Mouse (Mus musculus) heart, embryonic 13.5 days (tissue): ENCODE data around the gene Slc38a9. TPM values are rescaled to one million over a fixed set of nuclear protein-coding genes. Genes with fewer than 3 reads are reported as not detected.
A peak's percentile ranks its signal among the peaks of the same experiment; 100 is the strongest.

Experiments used
- ATAC-seq: fragments of 200-750 bp; cut with Nextera tagmentation; 2 replicates; pipeline ENCODE4 v1.8.0; 2017; ENCODE audit warnings: moderate TSS enrichment; ENCODE audit not compliant: insufficient number of reproducible peaks, low FRiP score, low TSS enrichment; ENCODE audit errors: extremely low read depth
- H3K27ac ChIP-seq: fragments of 300-500 bp; sonication (generic); replicated peaks from 2 replicates; pipeline ENCODE4 v1.5.1; 2015; ENCODE audit warnings: moderate library complexity, mild to moderate bottlenecking, inconsistent platforms
- H3K27me3 ChIP-seq: fragments of 300-500 bp; sonication (generic); replicated peaks from 2 replicates; pipeline ENCODE4 v1.6.1; 2015; ENCODE audit warnings: mild to moderate bottlenecking, inconsistent platforms
- H3K36me3 ChIP-seq: fragments of 300-500 bp; sonication (generic); 2 replicates; pipeline ENCODE4 v1.6.1; 2015; ENCODE audit warnings: mild to moderate bottlenecking, inconsistent platforms
- H3K4me1 ChIP-seq: fragments of 300-500 bp; sonication (generic); 2 replicates; pipeline ENCODE4 v1.6.1; 2015; ENCODE audit warnings: inconsistent platforms
- H3K4me2 ChIP-seq: fragments of 300-500 bp; sonication (generic); 2 replicates; pipeline ENCODE4 v1.6.1; 2015; ENCODE audit warnings: inconsistent platforms, mild to moderate bottlenecking, moderate library complexity
- H3K4me3 ChIP-seq: fragments of 300-500 bp; sonication (generic); 2 replicates; pipeline ENCODE4 v1.5.1; 2015; ENCODE audit warnings: moderate library complexity, mild to moderate bottlenecking, inconsistent platforms
- H3K9ac ChIP-seq: fragments of 300-500 bp; sonication (generic); 2 replicates; pipeline ENCODE4 v1.6.1; 2015; ENCODE audit warnings: inconsistent platforms, mild to moderate bottlenecking, moderate library complexity
- H3K9me3 ChIP-seq: fragments of 300-500 bp; sonication (generic); 2 replicates; pipeline ENCODE4 v1.6.1; 2016; ENCODE audit warnings: inconsistent platforms
- WGBS: fragments of 180-500 bp; shearing (Covaris S2); methylation state at CpG from one replicate; pipeline ENCODE4 v1.1.7; 2015; ENCODE audit warnings: mixed read lengths; 5-methylcytosine and 5-hydroxymethylcytosine counted together
- polyA plus RNA-seq: library from polyadenylated mRNA; unstranded; fragments of >200 nt; fragmentation: Nextera tagmentation; extraction: Ambion mirVana; gene quantifications from 2 replicates; pipeline ENCODE4 v1.2.1, GENCODE M21; 2015

The Slc38a9 gene
- polyA plus RNA-seq, 1 experiment from 2014 or later, result 10.3 TPM

DNA sequence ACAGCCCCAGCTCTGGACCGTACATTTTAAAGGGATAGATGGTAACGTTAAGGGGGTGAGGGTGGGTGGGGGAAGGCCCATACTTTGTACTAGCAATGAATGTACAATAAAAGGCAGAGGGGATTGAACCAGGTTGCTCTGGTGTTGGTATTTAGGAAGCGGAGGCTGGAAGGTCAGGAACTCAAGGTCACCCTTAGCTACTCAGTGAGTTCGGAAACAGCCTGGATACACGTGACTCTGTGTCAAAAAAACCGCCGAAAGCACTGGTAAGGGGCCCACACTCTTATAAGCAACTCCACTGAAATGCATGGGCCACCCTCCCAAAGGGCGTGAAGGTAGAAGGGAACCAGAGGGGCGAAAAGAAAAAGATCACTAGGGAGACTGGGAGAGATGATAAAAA is 98.8 kb downstream of the Slc38a9 start:
- Histone ChIP-seq H3K9me3 (no peaks in the 10 kb centered on the region), H3K27me3 (no peaks in the 10 kb centered on the region), H3K4me3 (no peak overlapping the region), H3K9ac (no peak overlapping the region), H3K4me1 (peaks cover 78% of the 10 kb centered on the region), H3K36me3 (no peaks in the 10 kb centered on the region), H3K4me2 (no peak overlapping the region), H3K27ac (peak overlapping the region; percentile 65; the same call in 1 of the 2 replicates)
- WGBS, result 69% methylated on average over 9 of the region's 9 CpGs
- no peak for ATAC-seq

DNA sequence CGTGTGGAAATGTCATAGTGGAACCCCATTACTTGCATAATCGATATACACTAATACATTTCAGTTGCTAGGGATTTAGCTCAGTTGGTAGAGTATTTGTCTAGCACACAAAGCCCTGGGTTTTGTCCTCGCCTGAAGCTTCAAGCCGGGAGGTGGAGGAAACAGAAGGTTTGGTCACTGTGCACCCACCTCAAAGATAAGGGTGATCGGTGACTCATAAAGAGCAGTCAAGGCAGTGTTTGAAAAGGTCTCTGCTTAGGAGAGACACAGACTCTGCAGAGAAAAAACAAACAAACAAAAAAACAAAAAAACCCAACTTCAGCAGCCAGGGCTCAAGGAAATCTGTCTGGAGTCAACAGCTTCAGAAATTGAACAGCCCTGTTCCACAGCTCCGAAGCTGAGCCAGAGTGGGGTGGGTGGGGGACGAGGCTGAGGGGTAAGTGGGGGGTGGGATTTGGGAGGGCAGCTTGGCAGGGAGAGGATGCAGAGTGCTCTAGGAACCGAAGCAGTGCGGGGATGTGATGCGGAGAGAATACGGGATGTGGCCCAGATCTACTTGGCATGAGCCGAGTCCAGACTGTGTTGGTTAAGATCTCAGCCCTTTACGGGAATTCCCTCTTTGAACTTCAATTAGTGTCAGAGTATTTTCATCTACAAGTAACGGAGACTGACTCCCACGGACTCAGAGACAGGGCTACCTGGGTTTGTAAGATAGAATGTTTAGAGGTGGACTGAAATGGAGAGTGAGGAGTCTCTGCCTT is 99.4 kb downstream of the Slc38a9 start:
- Histone ChIP-seq H3K27ac (peak overlapping the region; percentile 20; the same call in 1 of the 2 replicates), H3K27me3 (no peaks in the 10 kb centered on the region), H3K4me1 (peaks cover 79% of the 10 kb centered on the region), H3K9ac (0 out of 2 replicates have a peak overlapping the region, but pooled peaks have one; percentile 28), H3K9me3 (no peaks in the 10 kb centered on the region), H3K4me3 (no peak overlapping the region), H3K36me3 (no peaks in the 10 kb centered on the region), H3K4me2 (no peak overlapping the region)
- no peak for ATAC-seq
- 55% methylated on average over 15 of the region's 15 CpGs for WGBS

- ATAC-seq, result no peak
- peaks cover 74% of the 10 kb centered on the region for H3K4me1 ChIP-seq
- H3K27me3 ChIP-seq, result no peaks in the 10 kb centered on the region
- H3K36me3 ChIP-seq, result no peaks in the 10 kb centered on the region
- H3K9me3 ChIP-seq, result no peaks in the 10 kb centered on the region
- H3K4me2 ChIP-seq, result no peak overlapping the region
- peak overlapping the region; percentile 37; the same call in 1 of the 2 replicates for H3K27ac ChIP-seq
- H3K4me3 ChIP-seq, result no peak overlapping the region
- H3K9ac ChIP-seq, result no peak overlapping the region
- WGBS, result 23% methylated on average over 1 of the region's 1 CpGs
Observed at GRCm38 (mm10) chr13:112760538-112760881, 100.0 kb downstream of the Slc38a9 start.

- Histone ChIP-seq H3K36me3 (no peaks in the 10 kb centered on the region), H3K27ac (peak overlapping the region; percentile 63), H3K9ac (no peak overlapping the region), H3K4me3 (no peak overlapping the region), H3K9me3 (peaks cover 3% of the 10 kb centered on the region; the same call in 1 of the 2 replicates), H3K4me2 (no peak overlapping the region), H3K4me1 (peaks cover 70% of the 10 kb centered on the region), H3K27me3 (no peaks in the 10 kb centered on the region)
- 45% methylated on average over 1 of the region's 1 CpGs for WGBS
- ATAC-seq, result no peak
Observed at GRCm38 (mm10) chr13:112761787-112762186, 101.2 kb downstream of the Slc38a9 start.

GRCm38 (mm10) chr13:112762548-112762947 is 102.0 kb downstream of the Slc38a9 start:
- Histone ChIP-seq H3K36me3 (0 out of 2 replicates have a peak, but pooled peaks cover 3% of the 10 kb centered on the region), H3K4me3 (no peak overlapping the region), H3K4me1 (peaks cover 65% of the 10 kb centered on the region), H3K4me2 (no peak overlapping the region), H3K27ac (peak overlapping the region; percentile 29; the same call in 1 of the 2 replicates), H3K9me3 (peaks cover 11% of the 10 kb centered on the region), H3K27me3 (no peaks in the 10 kb centered on the region), H3K9ac (no peak overlapping the region)
- no peak for ATAC-seq
- 59% methylated on average over 4 of the region's 4 CpGs for WGBS

DNA sequence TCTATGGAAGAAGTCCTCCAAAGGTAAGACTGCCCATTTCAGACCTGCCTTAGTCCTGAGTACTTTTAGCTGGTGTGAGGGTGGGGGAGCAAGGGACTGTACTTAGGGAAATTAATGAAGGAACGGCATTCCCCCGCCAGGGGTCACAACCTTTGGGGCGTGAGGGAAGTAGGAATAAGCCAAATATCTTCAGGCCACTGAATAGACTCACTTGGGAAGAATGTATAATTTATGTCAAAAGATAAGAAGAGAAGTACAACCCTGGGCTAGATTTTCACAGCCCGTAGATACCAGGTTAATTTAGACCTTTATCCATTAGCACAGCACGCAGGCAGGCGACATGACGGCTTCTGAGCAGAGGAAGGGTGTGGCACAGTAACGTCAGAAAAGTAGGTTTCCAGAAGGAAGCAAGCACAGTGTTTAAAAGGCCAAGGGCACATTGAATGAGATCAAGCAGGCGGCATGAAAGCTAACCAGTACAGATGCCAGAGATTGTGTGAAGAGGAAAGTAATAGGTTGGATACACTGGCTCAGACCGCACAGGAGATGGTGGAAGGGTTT is 103.1 kb downstream of the Slc38a9 start:
- Histone ChIP-seq H3K4me3 (no peak overlapping the region), H3K9me3 (peaks cover 18% of the 10 kb centered on the region), H3K27me3 (no peaks in the 10 kb centered on the region), H3K36me3 (0 out of 2 replicates have a peak, but pooled peaks cover 3% of the 10 kb centered on the region), H3K27ac (0 out of 2 replicates have a peak overlapping the region, but pooled peaks have one; percentile 49), H3K4me1 (peaks cover 55% of the 10 kb centered on the region), H3K9ac (no peak overlapping the region), H3K4me2 (no peak overlapping the region)
- no peak for ATAC-seq
- 62% methylated on average over 10 of the region's 10 CpGs for WGBS

DNA sequence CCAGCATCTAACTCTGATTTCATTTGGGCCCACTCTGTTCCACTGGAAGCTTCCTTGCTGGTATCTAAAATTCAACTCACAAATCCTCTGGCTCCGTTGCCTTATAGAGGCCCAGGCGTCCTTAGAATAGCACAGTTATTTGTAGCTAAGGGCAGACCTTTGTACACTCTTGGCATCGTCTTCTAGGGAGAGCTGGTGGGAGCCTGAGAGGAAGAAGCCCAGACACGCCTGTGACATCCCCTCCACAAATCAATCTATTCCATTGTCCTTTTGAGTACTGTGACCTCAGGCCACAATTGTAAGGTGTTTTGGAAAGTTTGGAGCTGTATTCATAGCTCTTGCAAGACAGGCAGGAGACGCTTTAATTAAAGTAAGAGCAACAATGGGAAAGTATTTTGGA is 104.0 kb downstream of the Slc38a9 start:
- ATAC-seq, result no peak
- Histone ChIP-seq H3K36me3 (0 out of 2 replicates have a peak, but pooled peaks cover 3% of the 10 kb centered on the region), H3K27ac (peak overlapping the region; percentile 49), H3K9me3 (peaks cover 18% of the 10 kb centered on the region), H3K4me3 (no peak overlapping the region), H3K4me2 (no peak overlapping the region), H3K4me1 (peaks cover 47% of the 10 kb centered on the region), H3K9ac (no peak overlapping the region), H3K27me3 (no peaks in the 10 kb centered on the region)
- 43% methylated on average over 5 of the region's 5 CpGs for WGBS

- Histone ChIP-seq H3K27me3 (no peaks in the 10 kb centered on the region), H3K9ac (no peak overlapping the region), H3K27ac (no peak overlapping the region), H3K9me3 (peaks cover 18% of the 10 kb centered on the region), H3K4me2 (no peak overlapping the region), H3K4me1 (peaks cover 41% of the 10 kb centered on the region), H3K4me3 (no peak overlapping the region), H3K36me3 (0 out of 2 replicates have a peak, but pooled peaks cover 3% of the 10 kb centered on the region)
- no peak for ATAC-seq
- 83% methylated on average over 3 of the region's 3 CpGs for WGBS
Observed at GRCm38 (mm10) chr13:112765654-112766053, 105.1 kb downstream of the Slc38a9 start.

DNA sequence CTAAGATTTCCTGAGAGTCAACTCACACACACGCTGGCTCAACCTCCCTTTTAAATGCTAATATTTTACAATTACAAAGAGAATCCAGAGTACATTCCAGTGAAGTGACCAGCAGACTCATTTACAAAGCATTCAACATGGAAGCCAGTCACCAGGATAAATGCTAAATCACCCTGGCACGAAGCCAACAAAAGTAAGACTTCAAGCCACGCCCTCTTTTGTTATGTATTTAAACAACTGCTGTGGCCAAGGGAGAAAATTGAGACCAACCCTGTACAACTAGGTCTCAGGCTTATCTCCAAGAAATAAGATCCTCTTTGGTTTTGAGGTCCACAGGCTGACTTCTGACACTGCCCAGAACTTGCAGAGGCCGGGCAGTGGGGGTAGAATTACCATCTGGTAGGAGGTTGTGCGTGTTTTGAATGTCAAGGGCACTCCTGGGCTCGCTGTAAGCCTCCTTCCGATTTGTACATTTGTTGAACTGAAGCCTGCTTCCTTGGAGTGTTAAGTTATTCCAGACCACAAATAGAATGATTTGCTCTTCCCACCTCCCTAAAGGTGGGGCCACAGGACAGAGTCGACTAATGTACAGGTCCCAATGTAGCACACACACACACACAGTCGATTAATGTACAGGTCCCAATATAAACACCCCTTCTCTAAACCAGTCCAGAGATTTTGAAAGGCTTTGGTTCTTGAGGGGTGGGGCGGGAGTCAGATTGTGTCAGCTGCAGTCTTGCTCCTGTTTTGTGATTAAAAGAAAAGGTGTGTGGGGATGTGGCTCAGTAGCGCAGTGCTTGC is 110.2 kb downstream of the Slc38a9 start:
- peak overlapping the region; percentile 64 for H3K27ac ChIP-seq
- peak overlapping the region; percentile 41 for H3K4me2 ChIP-seq
- H3K9me3 ChIP-seq, result peaks cover 18% of the 10 kb centered on the region
- H3K27me3 ChIP-seq, result no peaks in the 10 kb centered on the region
- WGBS, result 36% methylated on average over 11 of the region's 11 CpGs
- H3K9ac ChIP-seq, result 0 out of 2 replicates have a peak overlapping the region, but pooled peaks have one; percentile 0
- no peak for ATAC-seq
- peaks cover 23% of the 10 kb centered on the region for H3K4me1 ChIP-seq
- no peak overlapping the region for H3K4me3 ChIP-seq
- H3K36me3 ChIP-seq, result 0 out of 2 replicates have a peak, but pooled peaks cover 3% of the 10 kb centered on the region

DNA sequence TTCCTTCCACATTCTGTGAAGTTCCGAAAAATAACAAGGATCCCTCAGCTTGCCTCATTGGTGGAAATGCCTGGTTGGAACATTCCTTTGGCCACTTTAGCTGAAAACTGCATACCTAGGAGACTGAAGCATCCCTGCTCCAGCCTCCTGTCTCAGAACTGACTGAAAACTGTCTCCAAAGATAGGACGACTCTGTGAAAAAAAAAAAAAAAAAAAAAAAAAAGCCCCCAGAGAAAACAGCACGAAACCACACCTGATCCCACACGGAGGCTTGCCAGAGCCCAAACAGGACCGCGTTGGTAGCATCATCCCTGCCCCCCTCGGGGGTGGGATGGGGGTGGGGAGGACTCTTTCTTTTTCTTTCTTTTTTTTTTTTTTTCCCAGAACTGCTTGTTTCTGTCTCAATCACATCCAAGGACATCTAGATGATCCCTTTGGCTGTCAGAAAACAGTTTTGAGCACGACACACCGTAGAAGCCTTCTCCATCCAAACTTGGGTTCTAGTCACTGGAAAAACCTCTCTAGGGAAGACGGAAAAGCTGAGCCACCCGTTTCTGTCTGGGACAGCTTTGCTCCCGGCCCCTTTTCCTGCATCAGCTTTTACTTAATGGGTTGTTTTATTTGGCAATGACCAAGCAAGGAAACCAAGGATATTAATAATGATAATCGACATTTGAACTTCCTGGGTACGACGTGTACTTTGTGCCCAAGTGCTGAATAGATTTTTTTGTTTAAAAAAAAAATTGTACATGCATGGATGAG is 111.1 kb downstream of the Slc38a9 start:
- H3K4me3 ChIP-seq, result no peak overlapping the region
- 0 out of 2 replicates have a peak, but pooled peaks cover 3% of the 10 kb centered on the region for H3K36me3 ChIP-seq
- 38% methylated on average over 15 of the region's 15 CpGs for WGBS
- H3K9me3 ChIP-seq, result peaks cover 16% of the 10 kb centered on the region
- peak overlapping the region; percentile 41 for H3K4me2 ChIP-seq
- peak overlapping the region; percentile 28; the same call in 1 of the 2 replicates for H3K9ac ChIP-seq
- peaks cover 23% of the 10 kb centered on the region for H3K4me1 ChIP-seq
- H3K27me3 ChIP-seq, result no peaks in the 10 kb centered on the region
- peak overlapping the region; percentile 64 for H3K27ac ChIP-seq
- ATAC-seq, result no peak
